Mouse (Mus musculus) thymus, postnatal 0 days (tissue): ENCODE data around the gene Lrrn2. TPM values are rescaled to one million over a fixed set of nuclear protein-coding genes. Genes with fewer than 3 reads are reported as not detected.
"Not testable (repeated sequence)": the region's sequence is repeated elsewhere in the genome, so short reads cannot be mapped to it uniquely, and the experiment has no call there.

ENCODE experiments used
- DNase-seq: peaks from one replicate; pipeline ENCODE4 v3.0.0-alpha.2; 2015; ENCODE audit warnings: low spot score
- polyA plus RNA-seq: library from polyadenylated mRNA; unstranded; fragments of >200 nt; fragmentation: Nextera tagmentation; extraction: Ambion mirVana; gene quantifications from 2 replicates; pipeline ENCODE4 v1.2.1, GENCODE M21; 2015

Lrrn2 gene
- polyA plus RNA-seq, 1 experiment from 2014 or later: 0.16 TPM

GRCm38 (mm10) chr1:132928032-132928906 lies 48.2 kb downstream of the Lrrn2 start:
- DNase-seq: no peak

- DNase-seq: no peak
Observed at GRCm38 (mm10) chr1:132928907-132929250, 48.8 kb downstream of the Lrrn2 start.

GRCm38 (mm10) chr1:132930291-132930690 lies 50.2 kb downstream of the Lrrn2 start:
- DNase-seq: no peak

GRCm38 (mm10) chr1:132932421-132932820 lies 52.3 kb downstream of the Lrrn2 start:
- no peak for DNase-seq

GRCm38 (mm10) chr1:132934856-132935255 lies 54.8 kb downstream of the Lrrn2 start:
- peak; percentile 8 for DNase-seq

- DNase-seq: no peak
Observed at GRCm38 (mm10) chr1:132937296-132938030, 57.4 kb downstream of the Lrrn2 start.

- DNase-seq: no peak
Observed at GRCm38 (mm10) chr1:132938975-132939374, 58.9 kb downstream of the Lrrn2 start.

GRCm38 (mm10) chr1:132945826-132946225 lies 65.8 kb downstream of the Lrrn2 start:
- DNase-seq: no peak

- DNase-seq: no peak
Observed at GRCm38 (mm10) chr1:132947811-132948210, 67.7 kb downstream of the Lrrn2 start.

- DNase-seq: no peak
Observed at GRCm38 (mm10) chr1:132956809-132957208, 76.7 kb downstream of the Lrrn2 start.

- no peak for DNase-seq
Observed at GRCm38 (mm10) chr1:132961751-132962150, 81.7 kb downstream of the Lrrn2 start.

- DNase-seq: no peak
Observed at GRCm38 (mm10) chr1:132964106-132964505, 84.0 kb downstream of the Lrrn2 start.

- no peak for DNase-seq
Observed at GRCm38 (mm10) chr1:132964691-132965090, 84.6 kb downstream of the Lrrn2 start.

GRCm38 (mm10) chr1:132968659-132969058 lies 88.6 kb downstream of the Lrrn2 start:
- DNase-seq: peak; percentile 52

- DNase-seq: no peak
Observed at GRCm38 (mm10) chr1:132977402-132977801, 97.3 kb downstream of the Lrrn2 start.

- DNase-seq: no peak
Observed at GRCm38 (mm10) chr1:132981232-132981631, 101.2 kb downstream of the Lrrn2 start.

GRCm38 (mm10) chr1:132982728-132983127 lies 102.7 kb downstream of the Lrrn2 start:
- DNase-seq: peak; percentile 62

GRCm38 (mm10) chr1:132988556-132989459 lies 108.7 kb downstream of the Lrrn2 start:
- not testable (repeated sequence) for DNase-seq
